Mouse (Mus musculus) mesoderm, embryonic 11.5 days (tissue): ENCODE data around the gene Fam219a.

Experiments
- DNase-seq: peaks from one replicate; pipeline ENCODE4 v3.0.0-alpha.2; 2012; ENCODE audit warnings: low read depth, low spot score

Gene Fam219a

GRCm38 (mm10) chr4:41554994-41555663 lies 14.2 kb downstream of the Fam219a start:
- DNase-seq: no peak

DNA sequence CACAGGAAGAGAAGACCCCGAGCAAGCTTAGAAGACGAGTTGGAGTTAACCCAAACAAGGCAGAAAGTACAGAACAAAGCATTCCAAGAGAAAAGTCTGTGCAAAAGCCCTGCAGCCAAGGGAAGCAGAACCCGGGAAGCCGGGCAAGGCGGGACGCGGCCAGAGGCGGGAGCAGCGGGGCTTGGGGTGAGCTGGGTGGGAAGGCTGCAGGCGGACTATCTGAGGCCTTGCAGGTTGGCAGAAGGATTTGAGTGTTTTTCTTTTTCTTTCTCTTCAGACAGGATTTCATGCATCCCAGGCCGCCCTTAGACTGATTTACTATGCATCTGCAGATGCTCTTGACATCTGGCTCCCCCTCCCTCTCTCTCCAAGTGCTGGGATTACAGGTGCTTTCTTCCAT lies 16.2 kb downstream of the Fam219a start:
- DNase-seq: peak; percentile 22

DNA sequence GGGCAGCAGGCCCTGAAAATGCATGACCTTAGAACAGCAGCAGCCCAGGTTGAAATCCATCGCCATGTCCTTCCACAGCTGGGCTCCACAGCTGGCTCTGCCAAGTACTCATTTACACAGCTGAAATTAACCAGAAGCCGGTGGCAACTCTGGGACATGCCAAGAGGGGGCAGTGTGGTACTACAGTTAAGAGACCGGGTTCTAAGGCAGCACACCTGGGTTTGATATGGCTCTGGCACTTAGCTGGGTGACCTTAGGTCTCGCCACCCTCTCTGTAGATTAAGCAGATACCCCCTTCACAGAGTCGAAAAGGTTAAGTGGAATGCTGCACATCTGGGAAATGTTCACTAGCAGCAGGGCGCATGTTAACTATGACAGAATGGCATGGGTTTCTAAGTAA lies 16.8 kb downstream of the Fam219a start:
- DNase-seq: peak; percentile 83

- no peak for DNase-seq
Observed at GRCm38 (mm10) chr4:41547086-41547485, 22.3 kb downstream of the Fam219a start.

GRCm38 (mm10) chr4:41545985-41546384 lies 23.4 kb downstream of the Fam219a start:
- DNase-seq: peak; percentile 75

DNA sequence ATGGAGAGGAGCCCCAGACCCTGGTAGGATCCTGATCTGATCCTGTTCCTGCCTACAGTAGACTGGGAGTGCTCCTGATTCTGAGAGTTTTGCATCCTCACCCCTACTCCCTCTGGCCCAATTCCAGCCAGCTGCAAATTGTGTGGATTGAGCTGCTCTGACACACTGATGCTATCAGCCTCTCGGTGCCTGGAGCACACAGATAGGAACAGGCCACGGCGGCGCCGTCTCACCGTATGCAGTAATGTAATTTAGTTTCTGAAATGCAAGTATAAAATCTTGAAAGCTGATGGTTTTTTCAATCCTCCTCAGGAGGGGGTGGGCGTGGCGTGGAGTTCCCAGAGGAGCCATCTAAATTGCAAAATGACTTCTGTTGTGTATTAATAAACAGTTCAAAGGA lies 27.2 kb downstream of the Fam219a start:
- DNase-seq: no peak

GRCm38 (mm10) chr4:41534866-41535265 lies 34.5 kb downstream of the Fam219a start:
- DNase-seq: no peak

DNA sequence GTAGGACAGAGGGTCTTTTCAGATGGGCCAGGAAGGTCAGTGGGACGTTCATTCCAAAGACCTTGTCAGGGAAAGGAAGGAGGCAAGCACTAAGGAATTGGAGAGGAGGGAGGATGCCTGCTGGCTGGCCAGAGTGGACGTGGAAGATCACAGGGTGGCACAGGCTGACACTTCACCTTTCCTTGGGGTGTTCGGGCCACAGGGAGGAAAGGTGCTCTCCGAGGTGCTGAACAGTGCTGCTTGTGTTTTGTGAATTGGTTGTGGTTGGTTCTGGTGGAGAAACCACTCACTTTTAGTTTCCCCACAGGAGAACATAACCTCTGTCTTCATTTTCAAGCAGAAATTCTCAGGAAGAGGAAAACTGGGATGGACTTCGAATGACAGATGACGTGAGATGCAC lies 36.9 kb downstream of the Fam219a start:
- peak; percentile 69 for DNase-seq

DNA sequence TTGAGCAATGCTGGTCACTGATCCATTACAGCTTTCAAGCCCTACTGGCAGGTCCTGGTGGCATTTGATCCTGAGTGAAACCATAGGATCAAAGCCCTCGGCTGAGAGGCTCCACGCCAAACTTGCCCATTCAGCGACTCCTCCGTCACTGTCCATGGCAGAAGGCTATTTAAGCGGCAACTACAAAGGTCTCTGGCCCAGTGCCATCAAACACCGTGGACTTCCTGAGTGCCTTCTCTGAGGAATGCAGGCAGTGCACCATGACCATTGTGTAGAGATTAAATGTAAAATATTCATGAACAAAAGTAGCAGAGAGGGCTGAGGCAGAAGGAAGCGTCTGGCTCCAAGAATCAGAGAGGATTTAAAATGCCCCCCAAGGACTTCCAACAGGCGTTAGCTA lies 41.3 kb downstream of the Fam219a start:
- DNase-seq: peak; percentile 32

- DNase-seq: peak; percentile 34
Observed at GRCm38 (mm10) chr4:41527076-41527475, 42.3 kb downstream of the Fam219a start.

GRCm38 (mm10) chr4:41526553-41526952 lies 42.8 kb downstream of the Fam219a start:
- DNase-seq: peak; percentile 15

- DNase-seq: no peak
Observed at GRCm38 (mm10) chr4:41524829-41525228, 44.5 kb downstream of the Fam219a start.

DNA sequence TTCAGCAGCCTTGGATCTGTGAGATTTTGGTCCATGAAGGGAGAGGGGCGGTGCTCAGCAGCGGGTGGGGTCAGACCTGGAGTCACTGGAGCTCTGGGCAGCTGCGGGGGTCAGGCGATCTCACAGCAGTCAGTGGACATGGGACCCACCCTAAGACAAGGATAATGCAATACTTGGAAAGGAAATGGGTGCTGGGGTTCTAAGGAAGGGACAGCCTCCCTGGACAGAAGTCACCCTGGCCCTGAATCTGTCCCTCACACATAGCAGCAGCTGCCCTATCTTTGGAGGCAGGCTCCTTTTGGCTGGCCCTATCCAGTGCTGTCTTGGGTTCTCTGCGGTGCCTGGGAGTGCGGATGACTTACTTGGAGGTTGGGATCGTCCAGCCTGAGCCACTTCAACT lies 45.5 kb downstream of the Fam219a start:
- no peak for DNase-seq

- peak; percentile 44 for DNase-seq
Observed at GRCm38 (mm10) chr4:41522788-41523187, 46.5 kb downstream of the Fam219a start.

GRCm38 (mm10) chr4:41522136-41522535 lies 47.2 kb downstream of the Fam219a start:
- no peak for DNase-seq

DNA sequence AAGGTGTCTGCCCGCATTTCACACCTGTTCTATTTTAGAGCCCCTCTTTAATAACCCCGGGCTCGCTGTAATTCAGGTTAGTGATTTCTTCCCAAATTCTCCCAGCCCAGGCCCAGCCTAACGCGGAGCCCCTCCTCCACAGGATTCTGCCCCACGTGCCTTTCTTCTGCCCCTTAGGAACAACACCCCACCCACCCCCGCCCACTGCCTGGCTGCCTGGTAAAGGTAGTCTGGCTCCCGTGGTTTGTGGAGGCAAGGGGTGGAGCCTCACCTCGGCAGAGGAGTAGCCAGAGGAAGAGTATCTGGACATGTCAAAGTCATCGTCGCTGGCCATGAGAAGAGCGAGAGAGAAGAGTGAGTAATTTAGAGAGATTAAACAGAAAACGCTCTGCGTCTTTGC lies 48.7 kb downstream of the Fam219a start:
- DNase-seq: no peak

DNA sequence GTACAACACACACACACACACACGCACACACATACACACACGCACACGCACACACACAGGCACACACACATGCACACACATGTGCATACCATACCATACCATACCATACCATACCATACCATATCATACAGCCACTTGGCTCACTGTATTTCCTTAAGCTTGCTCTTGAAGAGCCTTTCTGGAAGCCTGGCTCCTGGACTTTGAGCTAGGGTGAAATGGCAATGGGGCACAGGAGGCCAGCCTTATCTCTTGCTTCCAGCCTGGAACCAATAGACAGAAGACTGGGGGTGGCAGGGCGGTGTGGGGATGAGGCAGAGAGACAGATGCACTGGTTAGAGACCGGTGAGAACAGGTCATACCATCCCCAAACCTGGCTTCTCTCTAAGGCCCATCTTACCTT lies 50.1 kb downstream of the Fam219a start:
- DNase-seq: no peak

- no peak for DNase-seq
Observed at GRCm38 (mm10) chr4:41518349-41518748, 51.0 kb downstream of the Fam219a start.

DNA sequence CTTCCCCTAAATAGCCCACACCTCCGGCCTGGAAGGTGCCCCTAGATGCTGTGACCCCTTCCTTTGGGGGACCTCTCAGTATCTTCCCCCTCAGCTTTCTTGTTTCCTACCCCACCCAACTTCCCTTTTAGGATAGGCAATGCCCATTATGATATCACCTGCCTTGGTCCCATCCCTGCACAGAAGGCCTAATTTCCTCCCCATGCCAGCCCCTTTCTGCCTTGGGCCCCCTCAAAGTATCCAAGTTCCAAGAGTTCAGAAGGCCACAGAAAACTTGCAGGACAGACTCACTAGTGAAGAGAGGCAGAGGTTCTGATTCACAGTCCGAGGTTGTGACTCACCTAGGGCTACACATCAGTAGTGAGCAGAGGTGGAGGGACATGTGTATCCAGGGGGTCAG lies 52.1 kb downstream of the Fam219a start, which contains the start of gene 1110017D15Rik:
TSS of gene 1110017D15Rik (minus strand) at position 101 of the 400 bp plus-strand sequence.
- no peak for DNase-seq

DNA sequence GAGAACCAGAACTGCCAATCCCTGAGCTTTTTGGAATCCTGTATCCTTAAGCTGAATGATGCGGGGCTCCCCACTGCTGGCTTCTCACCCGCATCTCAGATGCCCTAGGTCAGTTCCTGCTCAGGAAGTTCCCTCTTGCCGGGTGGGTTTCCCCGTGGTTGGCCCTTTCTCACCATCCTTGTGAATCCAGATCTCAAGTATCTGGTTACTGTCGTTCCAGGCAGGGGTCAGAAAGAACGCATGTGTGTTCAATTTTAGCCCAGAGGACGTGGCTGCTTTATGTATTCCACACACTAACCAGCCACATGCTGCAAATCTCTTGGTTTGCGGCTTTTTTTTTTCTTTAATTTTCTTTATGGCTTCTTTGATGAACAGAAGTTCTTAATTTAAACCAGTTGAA lies 55.6 kb downstream of the Fam219a start:
- DNase-seq: peak; percentile 34

- DNase-seq: no peak
Observed at GRCm38 (mm10) chr4:41513309-41513708, 56.0 kb downstream of the Fam219a start.

DNA sequence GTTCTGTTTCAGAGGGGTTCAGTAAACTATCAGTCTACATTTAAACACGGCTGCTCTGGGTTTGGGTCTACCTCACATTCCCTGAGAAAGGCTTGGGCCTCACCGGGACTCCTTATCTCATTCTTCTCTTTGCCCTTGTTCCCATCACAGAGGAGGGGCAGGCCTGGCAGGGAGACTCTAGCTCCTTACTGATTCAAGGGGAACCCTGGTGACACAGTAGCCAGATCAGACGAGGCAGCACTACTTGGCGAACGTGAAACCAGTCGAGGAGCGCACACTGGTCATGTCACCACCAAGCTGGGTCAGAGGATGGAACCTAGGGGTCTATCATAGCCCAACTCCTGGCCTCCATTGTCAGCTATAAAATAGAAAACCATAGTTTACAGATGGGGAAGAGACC lies 61.3 kb downstream of the Fam219a start:
- DNase-seq: no peak

GRCm38 (mm10) chr4:41507326-41507924 lies 61.9 kb downstream of the Fam219a start:
- DNase-seq: peak; percentile 42
